Mouse (Mus musculus) common myeloid progenitor, adult 5-6 weeks (primary cell): ENCODE data around the gene March7. TPM values are rescaled to one million over a fixed set of nuclear protein-coding genes. Genes with fewer than 3 reads are reported as not detected.

Experiments used
- ATAC-seq: replicated peaks from 2 replicates; pipeline ENCODE4 v1.8.0; 2016; ENCODE audit warnings: low read depth, mild to moderate bottlenecking, moderate TSS enrichment, inconsistent platforms; ENCODE audit not compliant: poor library complexity, severe bottlenecking
- total RNA-seq: library from RNA; stranded (forward); fragments of 200-1000, 187-1606 nt; gene quantifications from 2 replicates; pipeline ENCODE4 v1.2.3, GENCODE M21; 2017

Gene March7
- total RNA-seq, 1 experiment from 2014 or later = 92.8 TPM

GRCm38 (mm10) chr2:60283208-60283750, 73.6 kb downstream of the March7 start:
- no peak for ATAC-seq

- ATAC-seq = peak; percentile 60
Measured at GRCm38 (mm10) chr2:60283751-60284466, 74.2 kb downstream of the March7 start.

GRCm38 (mm10) chr2:60284467-60284821, 74.8 kb downstream of the March7 start, which contains the start of gene Cd302:
Gene Cd302 (minus strand): TSS chr2:60284488.
- 0 out of 2 replicates have a peak, but pooled peaks have one; percentile 0 for ATAC-seq

- ATAC-seq = no peak
Measured at GRCm38 (mm10) chr2:60285107-60285617, 75.5 kb downstream of the March7 start.

GRCm38 (mm10) chr2:60288606-60289005, 78.9 kb downstream of the March7 start:
- peak; percentile 73 for ATAC-seq

GRCm38 (mm10) chr2:60289451-60289850, 79.8 kb downstream of the March7 start:
- no peak for ATAC-seq

- ATAC-seq = no peak
Measured at GRCm38 (mm10) chr2:60291381-60291780, 81.7 kb downstream of the March7 start.

- ATAC-seq = peak; percentile 54; the same call in 1 of the 2 replicates
Measured at GRCm38 (mm10) chr2:60298266-60298665, 88.6 kb downstream of the March7 start.

GRCm38 (mm10) chr2:60299323-60299722, 89.6 kb downstream of the March7 start:
- ATAC-seq = no peak

Other genes with a start within 250 kb of the March7 start
- gene Baz2b, start within 50 bp of the March7 start, total RNA-seq = 124 and 143 TPM in 2 replicates
- gene Cd302, start 74.6 kb downstream of the March7 start, total RNA-seq = 2.9 and 8.8 TPM in 2 replicates
- 3.9 and 4.3 TPM in 2 replicates for gene Ly75, start 173.4 kb downstream of the March7 start, total RNA-seq